Mouse (Mus musculus) frontal cortex, adult (tissue): ENCODE data around the gene Oxld1.

Source experiments
- ATAC-seq: cut with Nextera tagmentation; 2 replicates; pipeline ENCODE4 v1.9.2; 2017; ENCODE audit warnings: mild to moderate bottlenecking, moderate library complexity, mixed read lengths; ENCODE audit not compliant: low TSS enrichment

Oxld1 gene

DNA sequence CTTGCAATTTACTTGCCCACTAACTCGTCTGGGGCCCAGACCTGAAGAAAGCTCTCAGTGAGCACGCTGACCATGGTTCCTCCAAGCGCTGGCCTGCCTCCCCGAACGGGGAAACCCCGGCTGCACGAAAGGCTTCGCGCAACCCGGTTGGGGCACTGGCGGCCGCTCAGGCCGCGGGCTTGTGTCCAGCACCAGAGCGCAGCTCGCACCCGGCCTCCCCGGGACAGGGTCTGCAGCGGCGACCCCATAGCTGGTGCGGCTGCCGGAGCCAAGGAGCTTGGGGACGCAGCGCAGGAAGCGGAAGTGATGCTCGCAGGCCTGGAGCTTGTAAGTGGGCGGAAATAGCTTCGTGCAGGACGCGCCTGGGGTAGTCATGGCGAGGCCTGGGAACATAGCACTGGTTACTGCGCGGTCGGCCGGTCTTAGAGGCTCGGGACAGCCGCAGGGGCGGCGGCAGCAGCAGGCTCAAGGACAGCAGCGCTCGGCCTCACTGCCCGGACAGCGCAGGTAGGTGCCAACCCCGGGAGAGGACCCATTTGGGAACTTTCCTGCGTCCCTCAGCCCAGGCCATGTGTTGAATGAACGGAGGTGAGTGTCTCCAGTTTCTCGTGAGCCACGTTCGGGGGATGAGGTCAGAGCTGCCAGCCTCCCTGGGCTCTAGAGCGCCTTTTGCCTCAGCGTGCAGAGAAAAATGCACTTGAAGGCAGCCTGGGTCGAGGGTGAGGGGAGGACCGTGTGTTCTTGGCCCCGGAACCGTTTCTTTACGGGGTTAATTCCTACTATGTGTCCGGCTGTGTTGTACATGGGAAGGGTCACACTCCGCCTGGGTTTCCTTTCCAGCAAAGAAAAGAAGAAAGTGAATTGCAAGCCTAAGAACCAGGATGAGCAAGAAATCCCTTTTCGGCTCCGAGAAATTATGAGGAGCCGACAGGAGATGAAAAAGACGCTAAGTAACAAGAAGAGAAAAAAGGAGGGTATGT lies at the start of gene Oxld1, which contains the start of gene Ccdc137:
TSS of gene Oxld1 (minus strand) at position 297 of the 980 bp plus-strand sequence.
TSS of gene Ccdc137 (plus strand) at position 344 of the 980 bp plus-strand sequence.
- ATAC-seq = peak; percentile 97

DNA sequence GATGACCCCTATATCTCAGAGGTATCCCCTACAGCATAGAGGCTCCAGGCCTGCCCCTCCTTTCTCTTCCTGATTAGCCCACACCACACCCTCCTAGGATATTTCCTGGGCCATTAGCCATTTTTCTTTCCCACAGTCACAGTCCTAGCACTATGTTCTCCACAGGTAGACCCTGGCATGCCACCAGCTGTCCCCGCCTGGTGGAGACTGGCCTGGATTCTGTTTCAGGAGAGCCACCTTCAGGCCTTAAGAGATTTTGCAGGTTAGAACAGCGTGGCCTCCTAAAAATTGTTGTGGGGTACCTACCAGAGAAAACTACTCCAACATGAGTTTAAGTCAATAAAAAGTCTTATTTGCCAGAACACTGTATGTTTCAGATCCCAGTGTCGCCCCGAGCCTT lies 49.0 kb upstream of the Oxld1 start:
- ATAC-seq = no peak

DNA sequence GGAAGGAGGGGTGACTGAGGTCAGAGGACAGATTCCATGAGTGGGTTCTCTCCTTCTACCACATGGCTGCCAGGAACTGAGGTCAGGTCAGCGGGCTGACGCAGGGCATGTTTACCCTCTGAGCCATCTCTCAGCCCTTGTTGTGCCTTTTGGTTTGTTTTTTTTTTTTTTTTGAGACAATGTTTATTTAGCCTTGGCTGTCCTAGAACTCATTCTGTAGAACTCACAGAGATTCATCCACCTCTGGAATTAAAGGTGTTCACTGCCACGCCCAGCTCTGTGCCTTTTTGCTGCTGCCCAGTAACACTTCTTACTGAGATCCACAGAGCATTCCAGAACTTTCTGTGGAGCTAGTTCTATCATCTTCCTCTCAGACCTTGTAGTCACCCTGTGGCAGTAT lies 47.8 kb upstream of the Oxld1 start:
- ATAC-seq = no peak

DNA sequence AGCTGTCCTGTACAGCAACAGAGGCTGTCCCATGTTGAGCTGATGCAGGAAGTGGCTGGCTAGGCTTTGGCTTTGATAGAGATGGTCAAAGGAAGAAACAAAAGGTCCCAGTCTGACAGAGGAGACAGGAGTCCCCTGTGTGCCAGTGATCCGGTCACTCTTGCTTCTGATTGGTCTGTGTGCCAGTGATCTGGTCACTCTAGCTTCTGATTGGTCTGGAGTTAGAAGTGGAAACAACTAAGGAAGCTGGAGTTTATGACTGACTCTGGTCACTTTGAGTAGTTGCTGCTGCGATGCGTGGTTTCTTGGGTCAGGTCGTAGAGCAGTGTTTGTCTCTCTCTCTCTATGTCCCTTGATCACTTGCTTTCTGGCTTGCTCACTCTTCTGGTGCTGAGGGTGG lies 43.8 kb upstream of the Oxld1 start:
- no peak for ATAC-seq

DNA sequence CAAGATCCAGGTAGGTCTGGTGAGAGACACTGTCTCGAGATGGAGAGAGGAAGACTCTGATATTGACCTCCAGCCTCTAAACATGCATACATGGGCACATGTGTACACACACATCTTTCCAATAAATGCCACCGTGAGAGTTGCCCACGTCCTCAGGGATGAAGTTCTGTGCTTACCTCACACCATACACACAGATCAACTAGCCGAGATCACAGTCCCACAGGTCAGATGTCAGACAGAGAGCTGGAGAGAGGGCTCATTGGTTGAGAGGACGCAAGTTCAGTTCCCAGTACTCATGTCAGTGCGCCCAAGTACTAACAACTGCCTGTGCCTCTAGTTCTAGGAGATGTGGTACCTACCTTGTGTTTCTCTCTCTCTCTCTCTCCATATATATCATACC lies 43.1 kb upstream of the Oxld1 start:
- ATAC-seq = no peak

DNA sequence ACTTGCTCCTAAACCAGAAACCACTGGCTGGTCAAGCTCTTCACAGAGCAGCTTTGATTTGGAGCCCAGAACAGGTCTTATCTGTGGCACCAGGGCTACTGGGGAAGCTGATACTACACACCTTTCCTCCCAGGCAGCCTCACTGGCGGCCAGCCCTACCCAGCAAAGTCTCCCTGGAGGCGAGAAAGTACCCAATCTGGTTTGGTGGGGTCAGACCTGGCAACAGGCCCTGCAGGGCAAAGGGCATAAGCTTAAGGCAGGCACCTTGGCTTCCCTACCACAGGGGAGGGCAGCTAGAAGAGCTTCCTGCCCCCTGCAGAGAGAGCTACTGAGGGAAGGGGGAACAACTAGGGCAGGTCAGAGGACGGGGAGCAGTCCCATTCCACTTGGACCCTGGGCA lies 42.5 kb upstream of the Oxld1 start:
- ATAC-seq = no peak

DNA sequence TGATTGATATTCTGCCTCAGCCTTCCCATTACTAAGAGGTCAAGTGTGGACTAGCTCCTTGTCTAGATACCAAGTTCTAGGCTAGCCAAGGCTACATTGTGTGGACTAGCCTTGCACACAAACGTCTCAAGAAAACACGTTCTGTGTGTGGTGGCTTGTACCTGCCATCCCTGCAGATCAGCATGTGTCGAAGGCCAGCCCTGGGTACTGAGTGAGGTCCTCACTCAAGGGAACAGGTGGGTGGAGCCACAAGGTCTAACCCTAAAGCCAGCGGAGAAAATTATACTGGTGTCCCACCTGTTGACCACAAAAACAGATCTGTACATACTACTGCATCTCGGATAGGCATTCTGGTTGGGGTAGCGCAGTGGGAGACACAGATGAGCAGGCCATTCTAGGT lies 42.0 kb upstream of the Oxld1 start:
- ATAC-seq = no peak

DNA sequence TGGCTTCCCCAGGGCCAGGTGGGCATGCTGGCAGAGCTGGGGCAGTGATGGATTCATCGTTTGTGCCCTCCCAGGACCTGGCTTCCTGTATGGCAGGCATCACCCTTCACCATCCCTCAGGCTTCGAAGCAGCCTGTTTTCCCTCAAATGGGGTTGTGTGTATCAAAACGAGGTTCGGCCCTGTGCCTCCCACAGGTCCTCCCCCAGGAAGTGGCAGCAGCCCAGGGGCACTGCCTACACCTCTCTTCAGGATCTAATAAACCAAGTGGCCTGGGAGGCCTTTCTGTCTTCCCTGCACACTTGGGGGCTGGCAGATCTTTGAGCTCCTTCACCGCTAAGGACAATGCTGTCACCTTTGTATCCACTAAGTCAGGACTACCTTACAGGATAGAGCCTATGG lies 41.0 kb upstream of the Oxld1 start:
- ATAC-seq = no peak

DNA sequence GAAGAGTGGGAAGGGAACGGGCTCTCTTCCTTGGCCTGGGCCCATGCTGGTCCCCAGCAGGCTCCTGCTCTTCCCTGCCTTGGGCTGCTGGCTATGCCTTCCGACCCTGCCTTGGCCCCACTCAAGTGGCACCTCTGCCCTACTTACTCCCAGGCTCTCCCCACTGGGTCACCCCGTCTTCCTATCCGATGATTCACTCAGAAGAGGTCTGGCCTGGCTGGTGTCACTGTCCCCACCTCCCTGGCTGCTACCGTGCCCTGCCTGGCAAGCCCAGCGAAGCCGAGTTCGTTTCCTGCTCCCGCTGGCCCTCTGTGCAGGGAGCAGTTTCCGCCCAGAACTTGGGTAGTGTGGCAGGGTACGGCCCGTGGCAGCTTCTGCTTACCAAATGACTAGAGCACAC lies 40.4 kb upstream of the Oxld1 start:
- ATAC-seq = no peak

DNA sequence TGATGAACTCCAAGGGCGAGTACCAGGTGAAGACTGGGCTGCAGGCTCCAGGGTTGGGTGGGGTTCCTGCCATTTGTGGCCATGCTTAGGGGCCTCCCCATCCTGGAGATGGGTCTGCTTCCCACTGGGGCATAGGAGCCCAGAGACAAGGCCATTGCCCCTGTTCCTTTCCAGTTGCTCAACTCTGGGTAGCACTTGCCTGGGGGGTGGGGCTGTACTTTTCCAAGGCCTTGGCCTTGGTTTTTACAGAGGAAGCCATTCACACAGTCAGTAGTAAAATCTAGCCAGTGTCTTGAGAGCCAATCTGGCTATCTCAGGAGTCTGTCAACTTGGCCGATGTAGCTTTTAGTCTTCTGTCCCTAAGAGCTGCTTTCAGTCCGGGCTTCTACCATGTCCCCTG lies 39.6 kb upstream of the Oxld1 start:
- no peak for ATAC-seq

DNA sequence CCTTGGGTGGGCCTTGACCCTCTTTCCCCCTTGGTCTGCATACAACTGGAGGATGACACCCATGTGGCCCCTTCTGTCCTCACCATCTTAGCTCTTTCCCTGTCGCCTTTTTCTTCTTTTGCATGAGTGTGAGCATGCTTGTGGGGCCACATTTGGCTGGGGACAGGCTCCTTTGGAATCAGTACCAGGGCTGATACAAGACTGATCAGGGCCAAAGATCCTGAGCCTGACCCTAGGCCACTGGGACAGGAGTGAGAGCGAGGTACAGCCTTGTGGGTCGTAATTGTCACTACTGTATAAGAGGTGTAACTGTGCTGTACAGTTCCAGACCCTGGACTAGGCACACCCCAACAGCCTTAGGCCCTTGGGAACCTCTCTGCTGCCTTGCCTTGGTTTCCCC lies 36.0 kb upstream of the Oxld1 start:
- ATAC-seq = no peak

DNA sequence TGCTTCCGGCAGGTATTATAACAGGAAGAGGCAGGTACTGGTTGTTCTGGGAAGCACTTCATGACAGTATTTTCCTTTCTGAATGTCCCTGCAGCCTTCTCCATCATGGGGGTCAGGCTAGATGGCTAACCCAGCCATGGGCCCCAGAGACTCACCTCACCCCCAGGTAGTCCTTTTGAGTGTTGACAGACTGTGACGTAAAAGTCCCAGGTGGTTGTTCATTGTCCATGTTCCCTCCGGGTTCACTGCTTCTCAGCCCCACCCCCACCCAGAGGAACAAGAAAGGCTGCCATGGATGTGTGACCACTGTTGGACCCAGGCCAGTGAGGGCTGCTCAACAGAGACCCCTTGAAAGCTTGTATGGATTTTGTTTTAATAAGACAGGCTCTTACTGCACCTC lies 35.5 kb upstream of the Oxld1 start:
- no peak for ATAC-seq

DNA sequence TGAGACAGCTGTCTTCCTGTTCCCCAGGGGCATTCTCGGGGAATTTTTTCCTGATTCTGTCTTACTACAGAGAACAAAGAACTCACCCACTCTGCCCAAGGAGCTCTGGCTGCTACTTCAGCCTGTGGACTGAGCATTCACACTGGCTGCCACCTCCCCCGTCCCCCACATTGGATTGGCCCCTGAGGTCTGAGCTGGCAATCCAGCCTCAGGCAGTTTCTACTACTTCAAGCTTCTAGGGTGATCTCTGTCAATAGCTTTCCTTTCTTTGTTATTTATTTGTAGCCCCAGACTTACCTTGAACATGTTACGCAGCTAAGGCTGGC lies 35.0 kb upstream of the Oxld1 start:
- no peak for ATAC-seq

DNA sequence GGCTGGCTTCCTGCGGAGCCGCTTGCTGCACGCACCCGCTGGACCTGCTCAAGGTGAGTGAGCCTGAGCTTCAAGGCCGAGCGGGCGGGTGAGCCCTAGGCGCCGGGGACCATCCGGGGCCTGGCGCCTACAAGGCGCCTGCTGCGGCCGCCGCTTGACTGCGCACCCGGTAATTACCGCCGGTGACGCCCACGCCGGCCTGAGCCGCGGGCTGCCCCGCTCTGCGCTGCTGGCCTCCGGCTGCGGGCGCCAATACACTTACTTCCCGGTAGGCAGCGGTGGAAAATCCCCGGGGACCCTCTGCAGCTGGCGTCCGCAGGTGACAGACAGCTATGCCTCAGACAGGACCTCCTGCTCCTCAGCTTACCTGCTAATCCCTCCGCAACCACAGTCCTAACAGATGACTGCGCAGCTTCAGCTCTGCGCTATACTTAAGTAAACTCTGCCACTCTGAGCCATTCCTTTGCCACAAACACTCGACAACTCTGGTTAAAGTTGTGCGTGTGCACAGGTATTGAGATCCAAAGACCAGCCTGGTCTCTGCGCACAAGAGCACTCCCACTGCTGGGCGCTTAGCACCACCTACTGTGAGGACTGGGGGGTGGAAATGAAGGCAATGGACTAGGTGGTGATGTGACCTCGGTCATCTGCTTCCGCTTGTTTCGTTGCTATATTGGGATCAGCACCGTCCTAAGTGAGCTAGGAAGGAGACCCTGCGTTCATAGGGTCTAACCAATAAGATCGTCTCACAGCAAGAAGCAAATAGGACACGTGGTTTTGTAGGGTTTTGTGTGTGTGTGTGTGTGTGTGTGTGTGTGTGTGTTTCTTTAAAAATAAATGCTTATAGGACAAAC lies 34.4 kb upstream of the Oxld1 start:
- no peak; the same call in 1 of the 2 replicates for ATAC-seq

DNA sequence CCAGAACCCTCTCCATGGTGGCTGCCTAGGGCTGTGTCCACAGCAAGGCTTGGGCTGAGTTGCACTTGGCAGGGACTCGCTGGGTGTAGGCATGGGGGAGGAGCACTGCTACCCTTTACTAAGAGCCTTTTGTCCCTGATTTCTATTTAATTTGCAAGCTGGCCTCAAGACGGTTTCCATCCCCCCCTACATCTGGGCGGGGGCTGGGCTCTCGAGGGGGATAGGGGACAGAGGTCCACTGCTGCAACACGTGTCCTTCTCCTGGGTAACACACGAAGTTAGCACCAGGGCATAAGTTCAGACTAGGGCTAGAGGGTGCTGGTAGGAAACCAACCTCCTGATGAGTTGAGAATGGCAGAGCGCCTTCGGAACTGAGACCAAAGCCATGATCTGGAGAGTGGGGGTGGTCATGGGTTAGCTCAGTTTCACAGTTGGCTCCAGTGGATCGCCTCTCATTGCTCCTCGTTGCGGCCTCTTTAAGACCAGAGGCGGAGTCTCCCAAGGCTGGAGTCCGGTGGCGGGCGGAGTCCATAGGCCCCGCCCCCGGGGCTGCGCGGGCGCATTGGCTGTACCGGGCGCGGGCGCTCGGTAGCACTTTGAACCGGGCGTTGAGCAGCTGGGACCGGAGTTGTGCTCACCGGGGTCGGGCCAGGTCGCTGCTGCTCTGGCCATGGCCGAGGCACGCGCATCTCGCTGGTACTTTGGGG lies 33.6 kb upstream of the Oxld1 start, which contains the start of gene Slc25a10:
TSS of gene Slc25a10 (plus strand) at position 524 of the 707 bp plus-strand sequence.
- peak; percentile 84 for ATAC-seq

DNA sequence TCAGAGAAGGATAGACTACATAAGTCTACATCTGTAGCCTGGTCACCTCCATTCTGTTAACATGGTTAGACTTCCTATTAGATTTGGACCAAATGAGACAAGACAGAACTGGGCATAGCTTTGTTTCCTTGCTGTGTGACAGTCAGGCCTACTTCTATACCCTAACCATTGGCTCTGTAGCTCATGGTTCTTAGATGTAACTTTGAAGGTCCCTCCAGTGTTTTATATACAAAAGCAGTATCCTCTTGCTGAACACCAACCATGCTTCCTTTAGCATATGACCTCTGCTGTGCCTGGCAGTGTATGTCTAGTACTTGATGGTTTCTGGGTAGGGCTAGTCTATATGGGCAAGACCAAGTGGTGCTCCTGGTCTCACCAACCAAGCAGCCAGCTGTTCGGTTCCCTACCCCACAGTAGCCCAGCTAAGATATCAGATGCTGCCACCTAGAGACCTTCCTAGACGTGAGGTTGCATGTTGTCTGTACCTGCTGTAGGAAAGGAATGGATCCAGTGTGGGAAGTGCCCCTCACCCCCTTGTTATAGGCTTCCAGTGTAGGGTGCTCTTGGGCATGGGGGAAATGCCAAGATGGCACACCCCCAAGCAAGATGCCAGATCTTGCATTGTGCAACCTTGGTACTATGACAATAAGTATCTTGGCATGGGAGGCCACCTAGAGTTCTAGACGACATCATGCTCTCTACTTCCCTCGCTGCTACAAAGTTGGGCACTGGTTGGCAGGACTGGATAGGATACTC lies 32.6 kb upstream of the Oxld1 start:
- no peak for ATAC-seq

DNA sequence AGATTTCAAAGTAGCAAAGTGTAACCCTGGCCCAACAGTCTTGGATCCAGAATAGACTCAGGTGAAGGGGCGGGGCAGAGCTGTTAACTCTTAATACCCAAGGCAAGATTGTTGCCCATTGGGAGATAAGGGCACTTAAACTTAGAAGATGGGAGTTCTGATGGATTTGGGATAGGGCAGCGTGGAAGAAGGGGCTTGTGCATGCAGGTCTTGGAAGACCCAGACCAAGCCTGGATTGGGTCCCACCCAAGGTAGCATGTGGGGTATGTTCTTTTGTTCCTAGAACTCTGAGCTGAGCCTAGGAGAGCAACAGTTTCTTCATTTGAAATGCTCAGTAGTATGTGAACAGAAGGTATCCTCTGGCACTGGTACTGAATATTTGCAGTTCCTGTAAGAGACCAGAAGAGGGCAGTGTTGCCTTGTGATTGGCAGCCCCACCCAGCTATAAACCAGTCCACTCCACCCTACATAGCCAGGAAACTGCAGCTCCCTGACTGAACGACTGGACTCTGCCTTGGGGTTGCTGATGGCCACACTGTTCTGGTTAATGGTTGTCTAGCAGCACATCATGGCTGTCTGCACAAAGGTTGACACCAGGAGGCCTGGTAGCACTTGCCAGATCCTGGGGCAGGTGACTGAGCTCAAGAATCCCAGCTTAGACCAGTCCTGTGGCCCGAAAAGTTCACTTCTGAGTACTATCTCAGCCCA lies 31.3 kb upstream of the Oxld1 start:
- peak; percentile 40; the same call in 1 of the 2 replicates for ATAC-seq

DNA sequence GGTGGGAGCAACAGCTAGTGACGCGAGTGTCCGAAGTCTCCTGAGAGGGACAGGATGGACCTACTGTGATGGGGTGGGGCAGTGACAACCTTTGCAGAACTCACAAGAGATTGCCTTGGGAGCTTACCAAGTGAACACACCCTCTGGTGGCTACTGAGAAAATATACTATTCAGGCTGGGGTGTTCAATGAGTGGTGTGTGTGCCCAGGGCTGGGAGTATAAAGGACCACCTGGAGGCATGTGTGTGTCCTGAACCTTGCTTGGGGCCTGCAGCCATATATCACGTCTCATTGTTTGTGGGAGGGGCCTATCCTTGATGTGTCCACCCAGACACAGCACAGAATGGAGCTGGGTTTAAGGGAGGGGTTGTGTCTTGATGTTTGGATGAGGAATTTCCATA lies 30.6 kb upstream of the Oxld1 start:
- ATAC-seq = no peak

DNA sequence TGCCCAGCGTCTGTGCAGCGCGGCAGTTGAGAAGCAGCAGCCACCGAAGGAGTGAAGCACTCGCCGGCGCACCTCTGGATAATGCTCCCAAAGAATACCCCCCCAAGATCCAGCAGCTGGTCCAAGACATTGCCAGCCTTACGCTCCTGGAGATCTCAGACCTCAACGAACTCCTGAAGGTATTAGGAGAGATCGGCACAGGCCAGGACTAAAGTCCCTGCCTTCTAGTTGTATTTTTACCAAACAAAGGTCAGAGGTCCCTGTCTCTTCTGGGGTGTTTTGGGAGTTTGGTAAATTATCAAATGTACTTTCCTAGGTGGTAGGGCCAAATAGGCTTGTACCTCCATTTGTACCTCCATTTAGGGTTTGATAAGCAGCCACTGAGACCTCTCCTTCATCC lies 27.4 kb upstream of the Oxld1 start:
- no peak; the same call in 1 of the 2 replicates for ATAC-seq

DNA sequence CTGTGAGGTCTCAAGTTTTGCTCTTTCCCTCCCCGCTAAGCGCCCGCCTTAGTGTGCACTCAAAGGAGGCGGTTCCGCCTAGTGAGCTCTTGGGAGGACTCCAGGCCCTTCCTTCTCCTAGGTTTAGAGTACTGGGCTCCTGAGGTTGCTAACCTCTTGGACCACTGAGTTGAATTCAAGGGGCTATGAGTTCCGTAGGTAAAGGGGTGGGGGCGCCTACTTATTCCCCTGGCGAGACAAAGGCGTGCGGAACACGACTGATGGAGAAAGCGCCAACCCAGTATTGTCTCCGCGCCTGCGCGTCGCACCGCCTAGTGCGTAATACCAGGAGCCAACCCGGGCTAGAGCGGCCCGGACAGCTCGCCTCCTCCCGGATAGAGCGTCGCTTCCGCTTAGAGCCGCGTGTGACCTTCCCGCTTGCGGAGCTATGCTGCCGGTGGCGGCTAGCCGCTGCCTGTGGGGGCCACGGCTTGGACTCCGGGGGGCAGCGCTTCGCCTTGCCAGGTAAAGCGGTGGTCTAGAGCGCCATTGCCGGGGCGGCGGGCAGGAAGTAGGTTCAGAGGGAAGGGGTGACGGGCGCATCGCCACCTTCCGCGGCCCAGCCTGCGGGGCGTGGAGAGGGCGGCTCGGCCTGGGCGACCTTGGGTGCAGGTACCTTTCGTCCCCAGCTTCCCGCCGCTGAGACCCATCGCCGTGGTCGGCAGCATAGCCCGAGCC lies 26.6 kb upstream of the Oxld1 start, which contains the start of gene Mrpl12:
TSS of gene Mrpl12 (plus strand) at position 349 of the 717 bp plus-strand sequence.
- peak; percentile 92 for ATAC-seq
